Mouse (Mus musculus): ENCODE results near the gene Cmbl.

- TF ChIP-seq CTCF (IDR thresholded peaks at IDR 0.05; ENCODE audit: low read depth): no peak
- TF ChIP-seq EP300 (IDR thresholded peaks at IDR 0.05; ENCODE audit: low read depth): no peak
These were observed 20.0 kb downstream of the Cmbl start for GRCm38 (mm10) chr15:31585238-31585637.

Data from heart, postnatal 0 days (tissue).